Comparison of ENCODE assay signal across 29 mouse cellular contexts in genomic region chr11:105443505-105443904, GRCm38 (mm10). TPM values are rescaled to one million over a fixed set of nuclear protein-coding genes. Genes with fewer than 3 reads are reported as not detected.
DNase-seq lines count a peak whose midpoint lies in the region; ATAC-seq lines count a peak whose summit lies in the region.
"Had no signal": no experiment of that assay in that cellular context is flagged by ENCODE, and none has a peak within 500 bp of the region (broad histone marks: within the 10 kb centered on the region; RNA-seq: fewer than 3 reads in every experiment).

No protein-coding gene starts in this region.

- no peaks in the 10 kb centered on the region for H3K27me3 ChIP-seq in heart, embryonic 10.5 days (ENCODE audit: insufficient read depth, poor library complexity, severe bottlenecking)
- H3K27me3 ChIP-seq in hindbrain, embryonic 10.5 days (ENCODE audit: insufficient read depth, poor library complexity, severe bottlenecking), result no peaks in the 10 kb centered on the region
- H3K27me3 ChIP-seq: forebrain, embryonic 13.5 days; heart, embryonic 12.5 days; hindbrain, embryonic 13.5 days; midbrain, embryonic 12.5 days had no signal

- 56% methylated on average over 5 of the region's 5 CpGs for WGBS in heart, embryonic 10.5 days
- 73% methylated on average over 5 of the region's 5 CpGs for WGBS in hindbrain, embryonic 10.5 days

- H3K4me1 ChIP-seq in heart, embryonic 10.5 days, result peaks cover 22% of the 10 kb centered on the region
- peaks cover 18% of the 10 kb centered on the region for H3K4me1 ChIP-seq in hindbrain, embryonic 10.5 days (replicated peaks)
- H3K4me1 ChIP-seq: midbrain, embryonic 12.5 days had no signal

- ATAC-seq in granulocyte monocyte progenitor cell, adult 5-6 weeks (replicated peaks; ENCODE audit: poor library complexity, severe bottlenecking), result peak; percentile 40; the same call in 1 of the 2 replicates
- ATAC-seq: forebrain, embryonic 13.5 days; inflammation-experienced regulatory T-cells, adult 6 months had no signal

- DNase-seq in heart, embryonic 10.5 days (ENCODE audit: low spot score), result no peak
- DNase-seq in heart, adult 11 months, result no peak
- DNase-seq in right cerebral cortex, adult 18-20 months, result peak; percentile 30
- DNase-seq in right cerebral cortex, postnatal 36 days (ENCODE audit: low spot score in 2 of 2), result no peak
- no peak for DNase-seq in lung, postnatal 14 days
- no peak for DNase-seq in hindbrain, embryonic 10.5 days (ENCODE audit: low spot score)
- DNase-seq: adrenal gland, adult 8-10 months; cerebellum, adult 11-12 months; cerebellum, postnatal 25 days; embryo, embryonic 11 days; gastrocnemius, postnatal 10 days; heart, postnatal 14 days; kidney, postnatal 4 days; layer of hippocampus, adult 9-11 months; lung, embryonic 14.5 days; right cerebral cortex, postnatal 14 days; thymus, adult 2 months had no signal

- H3K27ac ChIP-seq in heart, embryonic 10.5 days, result peak overlapping the region; percentile 30; the same call in 1 of the 2 replicates
- no peak overlapping the region for H3K27ac ChIP-seq in hindbrain, embryonic 10.5 days
- H3K27ac ChIP-seq: forebrain, embryonic 13.5 days; hindbrain, embryonic 13.5 days; left cerebral cortex, adult 2 months; midbrain, embryonic 12.5 days had no signal

- no peaks in the 10 kb centered on the region for H3K9me3 ChIP-seq in heart, embryonic 10.5 days
- no peaks in the 10 kb centered on the region for H3K9me3 ChIP-seq in hindbrain, embryonic 10.5 days
- H3K9me3 ChIP-seq: forebrain, embryonic 13.5 days; heart, embryonic 12.5 days; hindbrain, embryonic 13.5 days; midbrain, embryonic 12.5 days had no signal

- no peaks in the 10 kb centered on the region for H3K36me3 ChIP-seq in heart, embryonic 10.5 days
- H3K36me3 ChIP-seq in hindbrain, embryonic 10.5 days, result no peaks in the 10 kb centered on the region
- H3K36me3 ChIP-seq: heart, embryonic 12.5 days; hindbrain, embryonic 13.5 days; midbrain, embryonic 12.5 days had no signal

- H3K4me3 ChIP-seq in heart, embryonic 10.5 days, result no peak overlapping the region
- H3K4me3 ChIP-seq in hindbrain, embryonic 10.5 days, result no peak overlapping the region
- H3K4me3 ChIP-seq: forebrain, embryonic 13.5 days; heart, embryonic 12.5 days; hindbrain, embryonic 13.5 days; left cerebral cortex, adult 2 months; midbrain, embryonic 12.5 days had no signal

RNA-seq across cellular contexts. Expression of gene March10, which starts 13.0 kb away (rescaled TPM):
- 0.23 and 0.40 TPM in 2 replicates for polyA plus RNA-seq in heart, embryonic 10.5 days (2016; fragmentation: Nextera tagmentation; extraction: Ambion mirVana)
- total RNA-seq in granulocyte monocyte progenitor cell, adult 5-6 weeks (2014; fragmentation: Nextera tagmentation), result not detected in 2 replicates
- not detected in 2 replicates for total RNA-seq in granulocyte monocyte progenitor cell, adult 5-6 weeks (2017)
- polyA plus RNA-seq in hindbrain, embryonic 10.5 days (2016; fragmentation: Nextera tagmentation; extraction: Ambion mirVana), result 0.39 and 0.41 TPM in 2 replicates
- total RNA-seq: adrenal gland, adult 8-10 months; gastrocnemius, postnatal 10 days; heart, postnatal 14 days had no signal
- polyA plus RNA-seq: forebrain, embryonic 13.5 days; inflammation-experienced regulatory T-cells, adult 6 months; limb, embryonic 11.5 days; liver, embryonic 11.5 days; lung, embryonic 14.5 days; spleen, adult 2 months; stomach, embryonic 14.5 days; urinary bladder, adult 2 months had no signal
